Mouse (Mus musculus) heart, adult 2 months (tissue): ENCODE data around the gene Gm10912. TPM values are rescaled to one million over a fixed set of nuclear protein-coding genes. Genes with fewer than 3 reads are reported as not detected.

Source experiments
- DNase-seq, 2 experiments: peaks; one replicate each; pipeline ENCODE4 v3.0.0; 2021
- H3K27ac ChIP-seq: fragments of 200-600 bp; 2 replicates; pipeline ENCODE4 v1.8.1; 2022
- H3K27me3 ChIP-seq: fragments of 200-500 bp; 2 replicates; pipeline ENCODE4 v1.6.1; 2012; ENCODE audit warnings: mild to moderate bottlenecking, low read length, inconsistent platforms, mixed read lengths; ENCODE audit not compliant: control insufficient read depth, insufficient read depth
- H3K36me3 ChIP-seq: fragments of 200-500 bp; 2 replicates; pipeline ENCODE4 v1.6.1; 2012; ENCODE audit warnings: low read length, inconsistent platforms; ENCODE audit not compliant: control insufficient read depth, insufficient read depth
- H3K4me1 ChIP-seq: fragments of 200-500 bp; 2 replicates; pipeline ENCODE4 v1.6.1; 2011; ENCODE audit warnings: low read length; ENCODE audit not compliant: control insufficient read depth, insufficient read depth
- H3K4me3 ChIP-seq: fragments of 200-600 bp; 2 replicates; pipeline ENCODE4 v1.8.1; 2022
- H3K79me2 ChIP-seq: fragments of 200-500 bp; replicated peaks from 2 replicates; pipeline ENCODE4 v1.6.1; 2012; ENCODE audit warnings: mild to moderate bottlenecking, inconsistent platforms, low read length, moderate library complexity, mixed read lengths; ENCODE audit not compliant: control insufficient read depth, insufficient read depth
- H3K9ac ChIP-seq: fragments of 200-500 bp; 2 replicates; pipeline ENCODE4 v1.6.1; 2012; ENCODE audit warnings: low read depth, mild to moderate bottlenecking, control low read depth, inconsistent platforms, low read length, mixed read lengths
- CTCF ChIP-seq: fragments of 200-600 bp; IDR thresholded peaks from 2 replicates; pipeline ENCODE4 v1.8.1; 2022; ENCODE audit warnings: antibody characterized with exemption, mild to moderate bottlenecking, moderate library complexity
- EP300 ChIP-seq: fragments of 200-500 bp; IDR thresholded peaks from 2 replicates; pipeline ENCODE4 v1.6.1; 2011; ENCODE audit warnings: low read depth, low read length, control low read depth; ENCODE audit not compliant: insufficient read depth
- POLR2A ChIP-seq: fragments of 200-500 bp; IDR thresholded peaks from 2 replicates; pipeline ENCODE4 v1.6.1; 2011; ENCODE audit warnings: mild to moderate bottlenecking, low read depth, low read length, control low read depth; ENCODE audit not compliant: insufficient read depth
- WGBS: fragments of 180-500 bp; shearing (Covaris S2); methylation state at CpG from one replicate; pipeline ENCODE4 v1.1.7; 2018; 5-methylcytosine and 5-hydroxymethylcytosine counted together
- intact Hi-C: fragments of 180-260 bp; cut with DNase I; formaldehyde crosslinking; loops from one replicate; pipeline ENCODE4 v1.15.1; 2025
- polyA plus RNA-seq: library from polyadenylated mRNA; depleted of rRNA; stranded (reverse); fragments of >200 nt; gene quantifications from 2 replicates; pipeline ENCODE4 v1.2.3, GENCODE M21; 2012
- total RNA-seq, 2 experiments: library from RNA; stranded (reverse); gene quantifications; 2 replicates each; pipeline ENCODE4 v1.2.3; 2021

The Gm10912 gene
- total and polyA plus RNA-seq, 3 experiments: 0.14 to 0.31 (median 0.20) TPM

DNA sequence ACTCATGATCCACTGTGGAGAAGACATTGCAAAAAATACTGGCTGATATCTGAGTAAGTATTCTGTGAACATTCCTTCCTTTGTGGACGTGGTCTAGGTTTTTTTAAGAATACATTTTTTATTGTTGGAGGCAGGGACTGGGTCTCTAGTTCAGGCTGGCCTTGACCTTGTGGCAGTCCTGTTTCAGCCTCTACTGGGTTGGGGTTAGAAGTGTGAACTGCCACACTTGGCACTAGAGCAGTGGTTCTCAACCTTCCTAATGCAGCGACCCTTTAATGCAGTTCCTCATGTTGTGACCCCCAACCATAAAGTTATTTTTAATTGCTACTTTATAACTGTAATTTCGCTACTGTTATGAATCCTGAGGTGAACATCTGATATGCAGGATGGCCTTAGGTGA, 35.2 kb upstream of the Gm10912 start:
- Histone ChIP-seq H3K27me3 (no peaks in the 10 kb centered on the region), H3K4me3 (no peak overlapping the region; the same call in 1 of the 2 replicates), H3K27ac (no peak overlapping the region), H3K79me2 (peaks cover 4% of the 10 kb centered on the region), H3K9ac (no peak overlapping the region), H3K4me1 (peaks cover 3% of the 10 kb centered on the region), H3K36me3 (peaks cover 25% of the 10 kb centered on the region)
- intact Hi-C loops: loop anchor here (10.0 kb wide), 2 partner anchors 94 to 554 kb away; partner anchors contain the start of gene A930018P22Rik
- DNase-seq: no peak
- 61% methylated on average over 3 of the region's 3 CpGs for WGBS
- TF ChIP-seq CTCF: no peak
- no peak for TF ChIP-seq EP300
- no peak for TF ChIP-seq POLR2A

DNA sequence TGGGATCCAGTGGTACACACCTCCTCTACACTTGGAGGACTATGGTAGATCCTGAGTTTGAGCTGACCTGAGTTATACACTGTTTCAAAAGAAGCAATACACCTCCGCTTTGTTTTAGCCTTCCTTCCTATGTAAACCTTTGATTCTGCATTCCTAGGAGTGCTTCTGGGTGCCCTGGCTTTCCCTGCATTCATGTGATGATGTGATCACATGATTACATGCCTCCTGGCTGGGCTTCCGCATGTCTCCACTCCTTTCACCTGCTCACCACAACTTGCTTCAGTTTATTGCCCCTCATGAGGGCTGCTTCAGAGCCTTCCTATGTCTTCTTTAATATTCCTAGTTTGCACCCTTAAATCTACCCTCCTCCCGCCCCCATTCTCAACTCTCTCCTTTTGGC, 33.6 kb upstream of the Gm10912 start:
- peaks cover 4% of the 10 kb centered on the region for H3K4me1 ChIP-seq
- no peaks in the 10 kb centered on the region for H3K27me3 ChIP-seq
- TF ChIP-seq EP300 (no peak), CTCF (no peak), POLR2A (no peak)
- peaks cover 4% of the 10 kb centered on the region for H3K79me2 ChIP-seq
- intact Hi-C loops: loop anchor here (10.0 kb wide), 2 partner anchors 93 to 553 kb away; partner anchors contain the start of gene A930018P22Rik
- DNase-seq: no peak
- peaks cover 34% of the 10 kb centered on the region for H3K36me3 ChIP-seq
- WGBS: 81% methylated on average over 3 of the region's 3 CpGs
- no peak overlapping the region for H3K27ac ChIP-seq
- H3K4me3 ChIP-seq: no peak overlapping the region
- no peak overlapping the region for H3K9ac ChIP-seq

DNA sequence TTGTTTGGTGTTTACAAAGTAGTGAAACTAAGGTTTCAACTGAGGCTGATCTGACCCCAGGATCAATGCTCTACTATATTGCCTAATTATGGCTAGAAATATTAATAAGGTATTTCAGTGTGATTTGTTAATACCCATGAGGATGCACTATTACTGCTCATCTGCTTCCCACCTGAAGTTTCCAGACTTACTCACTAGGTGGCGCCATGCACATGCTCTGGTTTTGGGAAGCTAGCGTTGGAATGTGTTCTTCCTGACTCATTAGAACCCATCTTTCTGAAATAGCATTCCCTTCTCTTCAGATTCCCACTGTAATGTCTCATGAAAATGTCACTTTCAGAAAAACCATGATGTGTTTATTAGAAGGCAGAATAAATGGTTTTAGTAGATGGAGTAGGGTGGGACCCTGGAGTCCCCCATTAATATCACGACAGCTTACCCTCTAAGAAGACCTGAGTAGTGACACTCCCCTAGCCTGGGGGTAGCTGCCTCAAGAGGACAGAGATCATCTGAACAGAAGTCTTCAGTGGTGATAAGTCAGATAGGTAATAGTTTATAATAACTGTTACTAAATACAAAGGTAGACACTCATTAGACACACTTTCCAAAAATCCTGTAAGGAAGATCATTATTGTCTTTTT, 30.7 kb upstream of the Gm10912 start:
- 31% methylated on average over 3 of the region's 3 CpGs for WGBS
- no peaks in the 10 kb centered on the region for H3K27me3 ChIP-seq
- peaks cover 6% of the 10 kb centered on the region for H3K4me1 ChIP-seq
- no peak overlapping the region for H3K4me3 ChIP-seq
- H3K79me2 ChIP-seq: no peaks in the 10 kb centered on the region; the same call in 1 of the 2 replicates
- peak overlapping the region; percentile 64 for H3K27ac ChIP-seq
- no peak overlapping the region for H3K9ac ChIP-seq
- intact Hi-C loops: loop anchor here (2.0 to 10.0 kb wide), 3 partner anchors 90 to 550 kb away; partner anchors contain the start of gene A930018P22Rik
- DNase-seq: peak; percentile 62 to 66
- peaks cover 41% of the 10 kb centered on the region for H3K36me3 ChIP-seq
- peak; percentile 99 for TF ChIP-seq CTCF
- no peak for TF ChIP-seq POLR2A
- peak; percentile 81 for TF ChIP-seq EP300

DNA sequence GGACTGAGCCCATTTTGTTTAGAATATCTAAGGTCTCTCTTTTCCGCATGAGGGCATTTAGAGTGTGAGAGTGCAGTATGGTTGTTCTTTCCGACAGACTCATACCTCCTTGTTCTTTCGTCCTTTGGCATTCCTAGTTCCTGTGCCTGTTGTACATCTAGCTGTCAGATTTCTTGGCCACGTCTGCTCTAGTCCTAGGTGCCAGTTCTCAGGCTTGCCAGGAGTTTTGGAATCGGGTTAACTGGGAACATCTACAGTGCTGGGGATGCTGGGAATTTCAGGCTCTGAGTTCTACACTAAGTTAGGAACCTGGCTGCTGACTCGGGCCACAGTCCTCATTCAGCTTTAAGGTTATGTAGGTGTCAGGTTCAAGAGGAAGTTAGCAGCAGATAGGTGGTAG, 30.0 kb upstream of the Gm10912 start:
- Histone ChIP-seq H3K4me1 (peaks cover 3% of the 10 kb centered on the region), H3K4me3 (no peak overlapping the region), H3K9ac (no peak overlapping the region), H3K27ac (peak overlapping the region; percentile 64), H3K36me3 (peaks cover 37% of the 10 kb centered on the region), H3K79me2 (no peaks in the 10 kb centered on the region; the same call in 1 of the 2 replicates), H3K27me3 (no peaks in the 10 kb centered on the region)
- 54% methylated on average over 6 of the region's 6 CpGs for WGBS
- peak in 1 of 2 experiments; percentile 53 for DNase-seq
- no peak for TF ChIP-seq POLR2A
- TF ChIP-seq EP300: 0 out of 2 replicates have a peak, but pooled peaks have one; percentile 42
- intact Hi-C loops: loop anchor here (2.0 to 10.0 kb wide), 3 partner anchors 89 to 549 kb away; partner anchors contain the start of gene A930018P22Rik

DNA sequence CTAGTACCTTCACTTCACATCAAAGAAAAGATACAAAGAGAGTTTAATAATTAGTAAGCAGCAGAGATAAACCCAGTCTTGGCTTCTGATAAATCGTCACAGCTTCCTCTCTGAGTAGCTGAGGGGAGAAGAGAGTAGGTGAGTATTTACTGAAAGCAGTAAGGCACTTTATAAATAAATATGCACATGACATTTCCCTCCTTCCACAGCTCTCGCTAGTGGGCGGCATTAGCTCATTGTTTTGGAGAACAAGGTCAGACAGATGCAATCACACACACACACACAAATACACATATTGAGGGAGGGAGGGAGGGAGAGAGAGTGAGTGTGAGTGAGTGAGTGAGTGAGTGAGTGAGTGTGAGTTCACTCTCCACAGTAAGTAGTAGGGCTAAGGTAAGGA, 29.3 kb upstream of the Gm10912 start:
- intact Hi-C loops: loop anchor here (2.0 to 10.0 kb wide), 3 partner anchors 60 to 548 kb away; partner anchors contain the start of gene A930018P22Rik
- no peaks in the 10 kb centered on the region; the same call in 1 of the 2 replicates for H3K79me2 ChIP-seq
- H3K27me3 ChIP-seq: no peaks in the 10 kb centered on the region
- peak overlapping the region; percentile 40 for H3K27ac ChIP-seq
- H3K4me3 ChIP-seq: no peak overlapping the region
- TF ChIP-seq POLR2A: no peak
- TF ChIP-seq EP300: no peak
- no peak for TF ChIP-seq CTCF
- no peak for DNase-seq
- 41% methylated on average over 3 of the region's 3 CpGs for WGBS
- H3K9ac ChIP-seq: no peak overlapping the region
- peaks cover 3% of the 10 kb centered on the region for H3K4me1 ChIP-seq
- peaks cover 34% of the 10 kb centered on the region for H3K36me3 ChIP-seq

DNA sequence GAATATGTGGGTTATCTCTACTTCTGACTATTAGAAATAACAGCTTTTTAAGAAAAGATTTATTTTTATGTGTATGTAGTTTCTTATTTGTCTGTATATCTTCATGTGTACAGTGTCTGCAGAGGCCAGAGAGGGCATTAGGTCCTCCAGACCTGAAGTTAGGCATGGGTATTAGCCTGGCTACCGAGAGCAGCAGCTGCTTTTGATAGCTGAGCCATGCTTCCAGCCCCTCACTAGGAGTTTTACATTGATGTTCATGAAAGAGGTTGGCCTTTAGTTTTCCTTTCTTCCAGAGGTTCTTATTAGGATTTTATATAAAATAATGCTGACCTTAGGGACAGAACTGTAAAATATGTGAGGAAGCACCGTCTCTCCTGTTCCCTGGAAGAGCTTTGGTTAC, 27.4 kb upstream of the Gm10912 start:
- WGBS: 59% methylated on average over 2 of the region's 2 CpGs
- no peak for DNase-seq
- Histone ChIP-seq H3K27me3 (no peaks in the 10 kb centered on the region), H3K4me1 (peaks cover 3% of the 10 kb centered on the region), H3K79me2 (no peaks in the 10 kb centered on the region; the same call in 1 of the 2 replicates), H3K4me3 (no peak overlapping the region), H3K36me3 (peaks cover 38% of the 10 kb centered on the region), H3K27ac (peak overlapping the region; percentile 5; the same call in 1 of the 2 replicates), H3K9ac (no peak overlapping the region)
- intact Hi-C loops: loop anchor here (10.0 kb wide), 2 partner anchors 87 to 547 kb away; partner anchors contain the start of gene A930018P22Rik
- TF ChIP-seq EP300: no peak
- no peak for TF ChIP-seq CTCF
